Comparison of ENCODE assay signal across 18 mouse cellular contexts in genomic region chr1:41825223-41825622, GRCm38 (mm10).
"Had no signal": no experiment of that assay in that cellular context is flagged by ENCODE, and none has a peak within 500 bp of the region (broad histone marks: within the 10 kb centered on the region; RNA-seq: fewer than 3 reads in every experiment).

No protein-coding gene starts in this region.

- H3K4me1 ChIP-seq: neural tube, embryonic 13.5 days; neural tube, embryonic 15.5 days had no signal

- H3K4me3 ChIP-seq: midbrain, embryonic 12.5 days; myocyte; neural tube, embryonic 13.5 days; neural tube, embryonic 15.5 days had no signal

- H3K9ac ChIP-seq: lung, embryonic 14.5 days; midbrain, embryonic 12.5 days; neural tube, embryonic 13.5 days; neural tube, embryonic 15.5 days had no signal

- H3K4me2 ChIP-seq: lung, embryonic 14.5 days; midbrain, embryonic 12.5 days; neural tube, embryonic 13.5 days; neural tube, embryonic 15.5 days had no signal

- ATAC-seq: midbrain, embryonic 16.5 days had no signal

- H3K36me3 ChIP-seq: midbrain, embryonic 12.5 days; neural tube, embryonic 13.5 days; neural tube, embryonic 15.5 days had no signal

- H3K9me3 ChIP-seq: midbrain, embryonic 12.5 days; neural tube, embryonic 13.5 days; neural tube, embryonic 15.5 days had no signal

- DNase-seq: lung, adult 18-20 months; lung, embryonic 14.5 days; lung, postnatal 10 days; lung, postnatal 4 days; midbrain, embryonic 14.5 days; retina, postnatal 1 day; right cerebral cortex, adult 18-20 months; right cerebral cortex, postnatal 25 days; right cerebral cortex, postnatal 4 days; spleen, adult 18-20 months; thymus, adult 18-20 months; thymus, postnatal 14 days; thymus, postnatal 36 days had no signal

- H3K27me3 ChIP-seq: midbrain, embryonic 12.5 days; neural tube, embryonic 13.5 days; neural tube, embryonic 15.5 days had no signal

- H3K27ac ChIP-seq: midbrain, embryonic 12.5 days; neural tube, embryonic 13.5 days; neural tube, embryonic 15.5 days had no signal
